Mouse (Mus musculus) ZHBTc4 (cell line): ENCODE results near the gene Pgap3.

Source experiments
- DNase-seq: peaks from one replicate; pipeline ENCODE4 v3.0.0-alpha.2; 2011; ENCODE audit warnings: low read depth, low spot score

The Pgap3 gene

GRCm38 (mm10) chr11:98355732-98356299 lies 44.5 kb downstream of the Pgap3 start:
- peak; percentile 90 for DNase-seq

GRCm38 (mm10) chr11:98354445-98354844 lies 45.8 kb downstream of the Pgap3 start:
- DNase-seq = no peak

GRCm38 (mm10) chr11:98353651-98354211 lies 46.6 kb downstream of the Pgap3 start:
- DNase-seq = no peak

- no peak for DNase-seq
Measured at GRCm38 (mm10) chr11:98352272-98352990, 47.9 kb downstream of the Pgap3 start.

GRCm38 (mm10) chr11:98349308-98349707 lies 51.0 kb downstream of the Pgap3 start:
- DNase-seq = no peak

GRCm38 (mm10) chr11:98348083-98348961 lies 52.0 kb downstream of the Pgap3 start, which contains the start of gene Ppp1r1b:
Gene Ppp1r1b, plus strand, starts transcription at chr11:98348404.
- DNase-seq = peak; percentile 55

GRCm38 (mm10) chr11:98347385-98348082 lies 52.8 kb downstream of the Pgap3 start:
- DNase-seq = no peak

- no peak for DNase-seq
Measured at GRCm38 (mm10) chr11:98346168-98346567, 54.1 kb downstream of the Pgap3 start.

- peak; percentile 87 for DNase-seq
Measured at GRCm38 (mm10) chr11:98345253-98345652, 55.0 kb downstream of the Pgap3 start.

- DNase-seq = peak; percentile 89
Measured at GRCm38 (mm10) chr11:98342000-98342945, 58.0 kb downstream of the Pgap3 start.

GRCm38 (mm10) chr11:98341174-98341573 lies 59.1 kb downstream of the Pgap3 start:
- no peak for DNase-seq

- no peak for DNase-seq
Measured at GRCm38 (mm10) chr11:98340597-98340996, 59.7 kb downstream of the Pgap3 start.

GRCm38 (mm10) chr11:98339679-98340287 lies 60.5 kb downstream of the Pgap3 start:
- DNase-seq = no peak

GRCm38 (mm10) chr11:98339071-98339501 lies 61.2 kb downstream of the Pgap3 start:
- DNase-seq = peak; percentile 41
